Mouse (Mus musculus) naive thymus-derived CD4-positive, alpha-beta T cell, adult 2 months (primary cell): Measurements from ENCODE around the gene Slc27a2.
A peak's percentile ranks its signal among the peaks of the same experiment; 100 is the strongest.
"Not testable (repeated sequence)": the region's sequence is repeated elsewhere in the genome, so short reads cannot be mapped to it uniquely, and the experiment has no call there.

Source experiments
- DNase-seq: peaks from one replicate; pipeline ENCODE4 v3.0.0-alpha.2; 2011; ENCODE audit warnings: low read depth

The Slc27a2 gene

DNA sequence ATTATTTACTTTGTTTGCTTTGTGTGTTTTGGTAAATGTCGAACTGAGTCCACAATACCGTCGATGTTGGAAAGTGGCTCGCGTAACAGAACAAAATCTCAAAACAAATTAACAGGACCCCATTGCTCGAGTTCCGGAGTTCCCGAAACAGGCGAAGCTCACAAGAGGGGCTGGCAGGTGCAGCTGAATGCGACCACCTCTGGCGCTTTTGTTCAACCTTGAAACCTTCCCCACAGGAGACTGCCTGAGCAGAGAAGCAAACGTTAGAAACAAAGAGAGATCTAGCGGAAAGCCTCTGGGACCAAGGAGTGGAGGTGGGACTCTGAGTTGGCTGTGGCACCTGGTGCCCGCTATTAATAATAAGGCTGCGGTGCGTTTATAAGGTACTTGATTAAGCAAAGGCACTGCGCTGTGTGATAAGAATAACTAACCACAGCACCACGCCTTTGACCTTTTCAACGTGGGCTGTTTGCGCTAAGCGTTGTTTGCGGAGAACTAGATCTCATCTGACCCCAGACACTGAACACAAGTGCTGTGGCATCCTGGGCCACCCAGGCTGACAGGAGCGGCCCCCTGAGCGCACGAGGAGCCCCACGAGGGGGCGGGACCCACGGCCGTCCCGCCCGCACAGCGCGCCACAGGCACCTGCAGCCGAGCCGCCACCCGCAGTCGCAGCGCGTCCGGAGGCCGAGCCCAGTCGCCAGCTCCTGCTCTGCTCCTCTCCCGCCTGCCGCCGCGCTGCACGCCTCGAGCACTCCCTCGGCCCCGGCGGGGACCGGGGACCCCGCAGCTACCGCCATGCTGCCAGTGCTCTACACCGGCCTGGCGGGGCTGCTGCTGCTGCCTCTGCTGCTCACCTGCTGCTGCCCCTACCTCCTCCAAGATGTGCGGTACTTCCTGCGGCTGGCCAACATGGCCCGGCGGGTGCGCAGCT lies at the start of gene Slc27a2:
TSS of gene Slc27a2 (plus strand) at position 51 of the 934 bp plus-strand sequence.
- peak; percentile 21 for DNase-seq

DNA sequence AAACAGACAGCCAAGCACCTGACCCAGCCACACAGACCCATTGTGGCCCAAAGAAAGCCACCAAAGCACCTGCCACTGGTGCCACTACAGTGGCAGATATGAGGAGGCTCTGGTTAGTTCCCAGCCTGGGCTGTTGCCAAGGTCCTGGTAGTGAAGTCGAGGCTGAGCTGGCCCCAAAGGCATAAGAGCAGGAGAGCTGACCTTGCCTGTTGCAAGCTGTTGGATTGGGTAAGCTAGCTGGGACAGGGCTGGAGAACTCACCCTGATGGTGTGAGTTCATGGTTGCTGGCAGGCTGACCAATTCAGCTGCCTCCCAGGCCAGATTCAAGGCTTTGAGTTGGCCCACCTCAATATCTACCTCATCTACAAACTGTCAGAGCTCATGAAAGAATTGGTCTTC lies 47.1 kb upstream of the Slc27a2 start:
- no peak for DNase-seq

DNA sequence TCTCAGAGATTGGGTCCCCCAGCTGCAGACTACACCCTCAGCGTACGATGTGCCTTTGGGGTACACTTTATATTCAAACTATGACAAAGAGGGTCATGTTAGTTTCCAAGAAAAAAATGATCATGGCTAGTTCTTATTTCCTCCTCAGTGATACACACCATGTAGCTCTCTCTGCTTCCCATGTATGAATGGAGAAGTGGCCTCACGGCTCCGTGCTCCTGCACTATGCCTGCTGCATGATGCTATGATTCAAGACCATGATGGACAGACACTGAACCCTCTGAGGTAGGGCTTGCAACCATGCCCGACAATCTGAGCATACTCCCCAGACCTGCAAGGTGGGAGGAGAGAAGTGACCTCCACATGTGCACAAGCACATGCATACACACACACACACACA lies 44.7 kb upstream of the Slc27a2 start:
- no peak for DNase-seq

DNA sequence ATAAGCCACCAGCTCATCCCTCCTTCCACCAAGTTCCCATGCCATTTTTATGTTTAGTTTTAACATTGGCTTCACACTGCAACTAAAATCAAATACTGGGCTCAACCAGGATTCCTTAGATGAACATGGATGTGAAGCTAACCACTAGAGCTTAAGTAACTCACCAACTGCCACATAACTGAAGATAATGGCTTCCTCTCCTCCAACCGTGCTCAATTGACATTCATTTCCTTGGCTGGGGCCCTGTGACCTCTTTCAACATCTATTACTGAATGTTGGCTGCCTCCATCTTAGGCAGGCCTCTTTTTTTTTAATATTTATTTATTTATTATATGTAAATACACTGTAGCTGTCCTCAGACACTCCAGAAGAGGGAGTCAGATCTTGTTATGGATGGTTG lies 44.0 kb upstream of the Slc27a2 start:
- DNase-seq = no peak

DNA sequence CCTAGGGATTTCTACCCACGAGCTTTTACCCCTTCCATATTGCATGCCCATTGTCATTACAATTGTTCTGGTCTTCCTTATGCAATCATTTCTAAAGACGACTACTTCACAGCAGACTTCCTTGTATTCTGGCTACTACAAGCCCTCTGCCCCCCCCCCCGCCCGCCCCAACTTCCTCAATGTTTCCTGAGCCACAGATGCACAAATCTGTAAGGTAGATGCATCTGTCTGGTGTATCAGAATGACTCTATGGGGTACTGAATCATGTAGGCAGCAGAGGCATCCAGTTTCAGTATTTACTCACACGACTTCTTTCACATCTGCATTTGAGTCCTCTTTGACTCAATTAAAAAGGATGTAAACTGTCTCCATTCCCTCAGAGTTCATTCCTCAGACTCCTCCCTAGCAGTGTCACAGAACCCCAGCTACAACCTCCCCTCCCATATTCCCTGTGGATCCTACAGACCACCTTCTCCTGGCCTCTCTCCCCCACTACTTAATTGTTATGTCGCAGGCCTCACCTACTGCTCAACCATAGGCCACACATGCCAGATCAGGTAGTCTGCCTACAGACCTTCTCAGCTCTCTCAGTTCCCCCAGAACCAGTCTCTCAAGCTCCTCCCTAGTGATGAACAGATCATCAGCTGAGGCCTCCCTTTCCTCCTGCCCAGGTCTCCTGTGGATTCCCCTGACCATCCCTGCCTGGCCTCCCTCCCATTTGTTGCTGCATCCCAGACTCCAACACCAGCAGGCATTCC lies 37.0 kb upstream of the Slc27a2 start:
- no peak for DNase-seq

DNA sequence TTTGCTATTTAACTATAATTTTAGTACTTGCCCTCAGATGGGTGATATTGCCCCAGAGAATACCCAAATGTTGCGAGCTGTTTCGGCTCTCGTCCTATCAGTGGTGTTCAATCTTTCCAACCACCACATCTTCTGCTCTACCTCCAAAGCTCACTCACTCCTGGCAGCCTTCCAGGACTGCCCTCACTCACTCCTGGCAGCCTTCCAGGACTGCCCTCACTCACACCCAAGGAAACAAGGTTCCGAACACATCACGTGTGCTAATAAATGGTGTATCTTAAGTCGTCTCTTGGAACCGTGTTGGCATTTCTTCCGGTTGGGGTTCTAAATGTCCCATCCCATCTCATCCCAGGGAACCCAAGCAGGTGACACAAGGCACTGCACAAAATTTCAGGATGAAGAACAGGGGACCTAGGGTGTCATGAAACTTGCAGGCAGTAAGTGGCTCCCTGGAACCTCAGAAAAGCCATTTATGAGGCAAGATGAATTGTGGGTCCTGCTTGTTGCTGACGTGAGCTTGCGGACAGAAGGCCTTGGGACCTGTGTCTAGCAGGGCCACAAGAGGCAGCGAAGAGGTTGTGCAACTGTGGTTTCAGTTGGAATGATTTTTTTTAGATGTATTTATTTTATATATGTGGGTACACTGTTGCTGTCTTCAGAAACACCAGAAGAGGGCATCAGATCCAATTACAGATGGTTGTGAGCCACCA lies 32.2 kb upstream of the Slc27a2 start:
- peak; percentile 11 for DNase-seq

DNA sequence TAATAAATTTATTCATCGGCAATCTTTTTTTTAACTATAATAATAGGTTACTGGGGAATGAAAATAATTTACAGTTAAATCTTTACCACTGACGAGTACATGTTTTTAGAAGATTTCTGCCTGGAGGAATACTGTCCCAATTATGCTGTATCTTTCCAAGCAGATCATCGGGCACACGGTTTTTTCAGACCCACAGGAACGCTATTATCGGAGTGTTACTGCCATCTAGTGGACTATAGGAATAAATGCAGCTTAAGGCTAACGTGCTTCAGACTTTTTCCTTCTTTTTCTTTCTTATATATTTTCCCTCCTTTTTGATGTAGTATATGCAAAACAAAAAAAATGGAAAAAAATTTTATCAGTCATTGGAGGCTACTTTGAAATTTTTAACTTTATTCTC lies 31.4 kb upstream of the Slc27a2 start:
- DNase-seq = peak; percentile 72

DNA sequence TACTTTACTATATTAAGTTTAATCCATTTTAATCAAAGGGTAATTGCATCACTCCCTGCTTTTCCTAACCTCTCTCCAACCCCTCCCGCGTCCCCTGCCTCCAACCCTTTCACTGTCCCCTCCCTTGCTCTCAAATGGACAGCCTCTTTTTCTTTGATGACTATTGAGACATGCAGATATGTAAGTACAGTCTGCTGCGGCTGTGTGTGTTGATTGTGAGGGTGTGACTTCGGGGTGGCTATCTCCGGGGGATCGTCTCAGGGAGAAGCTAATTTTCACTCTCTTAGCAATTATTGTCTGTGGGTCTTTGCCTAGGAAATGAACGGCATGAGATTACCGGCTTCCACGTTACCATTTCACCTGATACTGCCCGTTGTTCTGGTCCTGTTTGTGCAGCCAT lies 30.7 kb upstream of the Slc27a2 start:
- no peak for DNase-seq

DNA sequence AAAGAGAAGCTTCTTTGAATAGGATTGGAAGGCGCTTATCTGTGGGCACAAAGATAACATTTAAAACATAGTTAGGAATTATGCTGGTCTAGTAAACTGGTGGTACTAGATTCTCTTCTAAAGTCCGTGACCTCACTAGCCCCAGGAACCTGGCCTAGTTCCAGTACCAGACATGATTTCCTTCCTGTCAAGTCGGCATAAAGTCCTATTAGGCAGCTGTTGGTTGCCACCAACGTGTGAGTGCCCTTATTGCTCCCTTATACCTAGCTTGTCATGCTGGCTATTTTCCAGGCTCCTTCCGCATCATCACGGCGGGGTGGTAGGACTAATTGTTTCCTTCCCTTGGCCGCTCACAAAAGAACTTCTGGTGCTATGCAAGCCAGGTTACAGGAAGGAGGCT lies 30.2 kb upstream of the Slc27a2 start:
- no peak for DNase-seq

DNA sequence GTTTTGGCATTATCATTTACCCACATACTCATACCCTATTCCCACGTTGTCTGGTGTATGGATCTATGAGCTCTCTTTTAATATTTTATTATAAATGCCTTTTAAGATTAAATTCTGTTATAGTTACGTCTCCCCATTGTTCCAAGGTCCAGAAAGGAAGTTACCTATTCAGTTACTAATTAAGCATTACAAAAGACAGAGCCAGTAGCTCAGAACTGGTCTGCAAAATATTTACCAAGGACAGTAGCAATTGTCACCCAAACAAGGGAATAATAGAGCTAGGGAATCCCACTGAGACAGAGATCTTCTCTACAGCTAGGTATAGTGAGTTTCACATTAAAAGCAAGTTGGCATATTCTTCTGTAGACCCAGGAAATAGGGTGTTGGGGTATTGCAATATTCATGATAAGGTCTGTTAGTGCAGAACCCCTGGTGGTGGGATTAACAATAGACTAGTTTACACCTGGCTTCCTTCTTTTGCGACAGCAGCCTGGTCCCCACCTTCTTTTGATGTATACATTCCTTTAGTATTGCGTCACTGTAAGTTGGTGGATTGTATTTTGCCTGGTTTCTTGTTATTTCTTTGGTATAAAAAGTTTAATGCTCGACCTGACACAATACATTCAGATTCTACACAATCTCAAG lies 29.0 kb upstream of the Slc27a2 start:
- not testable (repeated sequence) for DNase-seq

DNA sequence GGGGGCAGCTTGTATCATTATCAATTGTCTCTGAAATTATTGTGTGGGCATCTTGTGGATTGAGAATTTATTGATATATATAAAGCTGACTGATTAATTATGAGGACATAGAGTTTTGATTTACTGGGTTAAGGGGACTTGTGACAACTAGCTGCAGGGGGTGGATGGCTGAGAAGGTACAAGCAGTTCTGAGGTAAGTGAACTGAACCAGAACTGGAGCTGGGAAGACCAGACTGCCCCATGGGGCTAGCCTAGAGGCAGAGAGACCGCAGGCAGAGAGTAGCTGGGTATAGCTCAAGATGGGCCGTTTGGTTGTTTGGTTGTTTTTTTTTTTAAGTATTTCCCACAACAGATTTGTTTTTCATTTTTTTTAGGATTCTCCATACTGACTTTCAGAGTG lies 27.9 kb upstream of the Slc27a2 start:
- DNase-seq = no peak

DNA sequence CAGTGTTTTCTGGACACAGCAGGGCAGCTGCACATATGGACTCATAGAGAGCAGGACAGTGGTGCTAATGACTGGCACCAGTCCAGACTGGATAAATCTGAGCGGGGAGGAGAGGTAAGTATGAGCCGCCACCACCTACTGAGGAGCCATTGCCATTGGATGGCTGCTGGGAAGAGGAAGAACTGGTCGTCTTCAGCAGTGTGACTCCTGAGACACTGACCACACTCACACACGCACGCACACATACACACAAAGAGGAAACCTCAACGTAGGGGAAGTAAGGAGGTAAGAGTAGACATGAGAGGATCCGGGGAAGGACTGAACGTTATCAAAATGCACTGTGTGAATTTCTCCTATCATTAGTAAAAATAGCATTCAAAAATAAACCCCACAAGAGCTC lies 24.7 kb upstream of the Slc27a2 start:
- DNase-seq = no peak

DNA sequence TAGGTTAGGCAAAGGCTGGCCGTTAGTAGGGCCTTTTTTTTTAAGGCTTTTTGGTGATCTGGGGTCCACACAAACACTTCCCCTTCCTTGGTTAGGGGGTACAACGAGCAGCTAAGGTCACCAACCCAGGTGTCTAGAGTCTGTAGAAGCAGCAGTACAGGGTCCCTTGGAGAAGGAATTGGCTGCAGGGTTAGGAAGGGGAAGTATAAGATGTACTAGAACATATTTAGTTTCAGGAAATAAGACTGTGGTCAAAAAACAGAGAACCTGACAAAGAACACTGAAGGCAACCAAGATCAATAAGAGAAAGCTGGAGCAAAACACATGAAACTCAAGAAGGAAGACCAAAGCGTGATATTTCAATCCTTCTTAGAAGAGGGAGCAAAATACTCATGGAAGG lies 21.6 kb upstream of the Slc27a2 start:
- no peak for DNase-seq

DNA sequence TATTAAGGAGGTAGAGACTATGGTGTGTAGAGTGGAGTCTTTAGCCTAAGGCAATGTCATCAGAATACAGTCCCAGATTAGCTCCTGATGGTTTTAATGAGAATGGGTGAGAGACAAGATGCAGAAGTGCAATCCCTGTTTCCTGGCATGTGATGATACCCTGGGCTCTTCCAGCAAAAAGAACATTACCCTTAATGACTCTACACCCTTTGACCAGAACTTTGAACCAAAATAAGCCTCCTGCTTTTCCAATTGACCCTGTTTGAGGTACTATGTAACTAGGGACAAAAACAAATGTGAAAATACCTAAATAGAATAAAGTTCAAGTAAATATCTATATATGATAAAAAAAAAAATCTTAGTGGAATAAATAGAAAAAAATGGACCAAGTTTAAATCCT lies 14.6 kb upstream of the Slc27a2 start:
- no peak for DNase-seq

DNA sequence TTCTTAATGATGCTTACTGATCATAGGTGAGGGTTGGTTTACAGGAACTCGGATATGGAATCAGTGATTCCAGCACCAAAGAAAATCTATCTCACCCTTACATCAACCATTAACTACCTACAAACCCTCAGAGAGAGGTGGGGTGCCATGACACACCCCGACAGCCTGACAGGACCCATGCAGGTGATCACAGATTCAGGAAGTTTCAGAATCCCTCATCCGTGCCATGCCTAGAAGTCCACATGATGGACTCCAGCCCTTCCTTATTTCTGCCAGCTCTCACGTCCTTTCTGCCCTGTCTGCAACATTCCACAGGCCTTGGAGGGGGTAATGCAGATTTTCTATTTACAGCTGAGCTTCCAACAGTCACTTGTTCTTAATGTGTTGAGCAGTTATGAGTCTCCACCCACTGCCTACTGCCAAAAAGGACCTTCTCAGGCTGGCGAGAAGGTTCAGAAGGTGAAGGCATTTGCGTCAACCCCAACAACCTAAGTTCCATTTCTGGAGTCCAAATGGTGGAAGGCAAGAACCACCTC lies 11.7 kb upstream of the Slc27a2 start:
- no peak for DNase-seq

DNA sequence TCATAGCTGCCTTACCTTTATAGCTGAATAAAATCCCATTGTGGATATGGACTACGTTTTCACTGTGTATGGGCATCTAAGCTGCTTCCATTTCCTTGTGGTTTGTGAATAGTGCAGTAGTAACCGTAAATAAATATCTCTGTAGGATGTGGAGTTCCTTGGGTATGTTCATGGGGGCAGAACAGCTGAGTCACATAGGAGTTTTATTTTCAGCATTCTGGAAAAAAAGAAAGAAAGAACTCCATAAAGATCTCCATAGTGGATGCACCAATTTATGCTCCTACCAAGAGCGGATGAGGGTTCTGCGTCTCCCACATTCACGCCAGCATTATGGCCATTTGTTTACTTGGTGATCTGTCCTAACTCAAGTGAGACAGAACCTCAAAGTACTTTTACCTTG lies 10.0 kb upstream of the Slc27a2 start:
- DNase-seq = no peak

DNA sequence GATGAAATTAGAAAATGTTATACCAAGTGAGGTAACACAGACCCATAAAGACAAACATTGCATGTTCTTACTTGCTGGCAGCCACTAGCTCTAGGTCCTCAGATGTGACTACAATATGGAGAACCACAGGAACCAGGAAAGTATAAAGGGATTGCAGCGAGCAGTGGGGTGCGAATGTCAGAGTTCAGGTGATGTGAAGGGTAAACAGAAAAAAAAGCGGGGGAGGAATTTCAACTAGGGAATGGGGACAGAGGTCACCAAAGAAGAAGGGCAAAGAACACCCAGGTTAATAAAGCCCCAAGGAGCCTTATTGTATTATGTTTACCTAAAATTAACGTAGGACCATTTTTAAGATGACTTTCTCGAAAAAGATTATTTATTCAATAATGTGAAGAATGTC lies 6.9 kb upstream of the Slc27a2 start:
- no peak for DNase-seq

DNA sequence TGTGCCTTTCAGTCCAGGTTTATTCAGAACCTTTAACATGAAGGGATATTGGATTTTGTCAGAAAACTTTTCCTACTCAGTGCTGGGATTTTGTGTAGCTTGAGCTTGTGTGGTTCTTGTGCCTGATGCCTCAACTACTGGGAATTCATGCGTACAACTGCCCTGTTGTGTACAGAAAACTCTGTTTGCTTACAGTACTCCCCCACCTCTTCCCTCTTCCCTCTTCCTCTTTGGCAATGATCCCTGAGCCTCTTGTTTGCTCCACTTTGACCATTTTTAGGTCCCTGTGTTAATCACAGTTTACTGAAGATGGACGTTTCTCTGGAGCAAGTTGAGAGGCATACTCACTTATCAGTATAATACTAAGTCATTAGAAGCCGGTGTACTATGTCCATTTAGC lies 5.8 kb upstream of the Slc27a2 start:
- DNase-seq = no peak

DNA sequence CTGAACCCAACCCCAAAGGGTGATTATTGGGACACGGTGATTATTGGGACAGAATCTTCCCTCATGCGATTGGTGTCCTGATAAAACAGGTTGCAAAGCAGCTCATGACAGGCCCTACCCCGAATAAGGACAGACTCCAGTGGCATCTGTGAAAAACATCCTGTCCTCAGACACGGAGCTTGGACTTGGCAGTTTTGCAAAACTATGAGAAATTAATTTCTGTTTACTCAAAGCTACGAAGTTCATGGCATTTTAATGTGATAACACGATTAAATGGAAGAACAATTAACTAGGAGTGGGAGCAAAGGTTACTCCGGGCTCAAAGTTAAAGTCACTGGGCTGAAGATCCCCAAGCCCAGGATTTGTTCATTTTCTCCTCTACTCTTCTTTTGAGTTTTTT lies 2.5 kb upstream of the Slc27a2 start:
- no peak for DNase-seq

DNA sequence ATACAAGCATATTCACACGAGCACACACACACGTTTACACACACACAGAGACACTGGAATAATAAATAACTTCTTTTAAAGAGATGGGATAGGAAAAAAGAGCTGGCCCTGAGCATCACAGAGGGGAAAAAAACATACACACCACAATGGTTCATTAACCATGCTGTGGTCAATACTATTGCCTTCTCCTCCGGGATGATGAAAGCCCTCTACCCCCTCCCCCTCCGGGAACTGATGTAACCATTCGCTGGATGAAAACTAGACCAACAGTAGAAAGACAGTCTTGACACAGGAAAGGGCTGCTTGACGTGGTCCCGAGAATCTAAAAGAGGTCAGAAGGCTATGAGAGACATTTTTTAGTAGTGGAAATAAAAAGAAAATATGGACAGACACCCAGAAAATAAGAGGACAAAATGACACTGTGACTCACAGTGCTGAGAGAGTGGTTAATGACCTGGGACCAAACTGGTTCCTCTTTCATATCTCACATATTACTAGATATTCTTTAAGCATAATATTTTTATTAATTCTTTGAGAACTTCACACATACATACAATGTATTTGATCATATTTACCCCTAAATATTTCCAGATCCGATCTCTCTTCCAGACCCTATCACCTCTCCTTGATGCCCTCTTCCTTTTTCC lies 840 bp upstream of the Slc27a2 start:
- no peak for DNase-seq

DNA sequence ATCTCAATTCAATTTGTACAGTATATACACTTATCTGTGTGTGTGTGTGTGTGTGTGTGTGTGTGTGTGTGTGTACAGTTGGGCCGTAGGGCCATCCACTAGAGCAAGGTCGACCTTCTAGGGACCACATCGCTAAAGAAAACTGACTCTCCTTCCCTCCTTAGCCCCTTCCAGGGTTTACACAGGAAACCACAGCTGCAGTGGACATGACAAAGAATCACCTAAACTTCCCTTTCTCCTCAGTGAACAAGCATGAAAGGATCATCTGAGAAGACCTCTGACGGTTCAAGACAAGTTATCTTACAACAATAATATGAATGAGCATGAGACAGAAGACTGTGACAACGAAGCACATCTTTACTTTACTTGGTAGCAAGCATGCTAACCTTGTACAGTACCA lies 311 bp upstream of the Slc27a2 start:
- DNase-seq = no peak

DNA sequence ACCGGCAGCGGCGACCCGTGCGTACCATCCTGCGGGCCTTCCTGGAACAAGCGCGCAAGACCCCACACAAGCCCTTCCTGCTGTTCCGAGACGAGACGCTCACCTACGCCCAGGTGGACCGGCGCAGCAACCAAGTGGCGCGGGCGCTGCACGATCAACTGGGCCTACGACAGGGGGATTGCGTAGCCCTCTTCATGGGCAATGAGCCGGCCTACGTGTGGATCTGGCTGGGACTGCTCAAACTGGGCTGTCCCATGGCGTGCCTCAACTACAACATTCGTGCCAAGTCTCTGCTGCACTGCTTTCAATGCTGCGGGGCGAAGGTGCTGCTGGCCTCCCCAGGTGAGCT lies 1.1 kb downstream of the Slc27a2 start:
- no peak for DNase-seq
